Mouse (Mus musculus): ENCODE data around the gene Iqschfp.

Gene Iqschfp

DNA sequence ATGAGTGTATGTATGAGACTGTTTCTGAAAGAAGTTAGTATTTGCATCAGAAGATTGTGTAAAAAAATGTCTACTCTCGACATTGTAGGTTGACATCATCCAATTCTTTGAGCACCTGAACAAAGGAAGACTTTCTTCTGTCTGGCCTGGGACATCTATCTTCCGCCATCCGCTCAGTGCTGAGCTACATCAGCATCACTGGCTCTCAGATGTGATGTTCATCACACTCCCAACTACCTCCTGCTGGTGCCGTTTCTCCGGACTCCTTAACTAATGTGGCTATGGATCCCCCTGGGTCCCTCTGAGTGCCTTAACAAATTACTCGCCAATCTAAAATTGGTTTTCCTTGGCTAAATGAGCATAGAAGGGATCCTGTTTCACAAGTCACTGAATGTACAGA, 772.3 kb downstream of the Iqschfp start:
- DNase-seq, result no peak

DNA sequence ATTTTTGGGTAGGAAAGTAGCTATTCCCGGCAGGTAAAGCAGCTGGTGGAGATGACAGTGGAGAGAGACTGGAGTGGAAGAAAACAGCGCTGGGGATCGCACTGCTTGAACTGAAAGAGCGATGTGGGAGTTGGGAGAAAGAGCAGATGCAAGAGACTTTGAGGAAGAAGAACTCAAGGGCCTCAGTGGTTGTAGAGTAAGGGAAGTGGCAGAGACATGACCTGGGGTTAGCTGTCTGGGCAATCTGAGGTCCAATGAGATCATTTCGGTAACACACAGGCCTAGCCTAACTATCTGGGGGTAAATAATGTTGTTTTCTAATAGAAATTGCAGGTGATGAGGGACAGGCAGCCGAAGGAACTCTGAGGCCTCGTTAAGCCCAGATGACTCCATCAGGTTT, 774.3 kb downstream of the Iqschfp start:
- DNase-seq, result no peak

DNA sequence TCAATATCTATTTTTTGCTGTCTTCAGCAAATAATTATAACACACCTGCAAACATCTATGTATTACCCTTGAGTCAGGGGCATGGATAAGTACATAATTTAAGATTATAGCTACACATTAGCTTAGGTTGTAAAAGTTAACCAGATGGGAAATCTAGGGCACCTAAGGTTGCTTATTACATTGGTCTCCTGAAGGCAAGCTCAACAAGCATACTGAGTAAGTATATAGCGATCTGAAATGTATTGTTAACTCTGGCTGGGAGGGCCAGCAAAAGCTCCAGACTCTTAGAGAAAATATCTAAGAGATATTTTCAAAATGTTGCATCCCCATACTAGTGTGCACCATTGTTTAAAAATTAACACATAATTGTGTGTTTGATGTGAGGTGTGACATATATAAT, 775.8 kb downstream of the Iqschfp start:
- no peak for DNase-seq

DNA sequence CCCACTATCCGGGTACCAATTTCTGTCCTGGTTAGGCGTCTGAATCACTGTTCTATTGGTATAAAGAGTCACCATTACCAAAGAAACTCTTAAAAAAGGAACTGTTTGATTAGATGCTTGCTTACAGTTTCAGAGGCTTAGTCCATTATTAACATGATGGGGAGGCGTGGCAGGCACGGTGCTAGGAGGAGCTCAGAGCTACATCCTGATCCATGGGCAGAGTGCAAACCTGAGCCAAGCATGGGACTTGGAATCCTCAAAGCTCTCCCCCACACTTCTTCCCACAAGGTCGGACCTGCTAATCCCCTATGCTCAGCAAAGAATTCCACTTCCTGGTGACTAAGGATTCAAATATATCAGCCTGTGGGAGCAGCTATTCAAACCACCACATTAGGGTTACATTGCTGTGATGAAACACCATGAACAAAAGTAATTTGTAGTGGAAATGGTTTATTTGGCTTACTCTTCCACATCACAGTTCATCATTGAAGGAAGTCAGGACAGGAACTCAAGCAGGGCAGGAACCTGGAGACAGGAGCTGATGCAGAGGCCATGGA, 777.5 kb downstream of the Iqschfp start:
- peak; percentile 53 for DNase-seq

DNA sequence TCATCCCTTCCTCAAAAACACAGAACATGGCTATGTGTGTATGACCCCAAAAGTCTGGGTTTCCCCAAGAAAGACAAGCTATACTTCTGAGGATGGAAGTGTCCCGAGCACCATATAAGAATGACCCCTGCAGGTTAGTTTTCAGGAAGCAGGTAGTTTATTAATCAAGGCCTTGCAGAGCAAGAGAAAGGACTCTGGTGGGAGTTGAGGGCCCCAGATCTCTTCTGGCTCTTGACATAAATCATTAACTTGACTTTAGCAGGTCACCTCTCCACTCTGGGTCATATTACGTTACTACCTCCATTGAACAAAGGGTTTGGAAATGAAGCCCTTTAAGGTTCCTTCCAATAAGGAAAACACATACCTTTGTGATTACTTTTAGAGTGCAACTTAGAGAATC, 782.7 kb downstream of the Iqschfp start:
- no peak for DNase-seq

DNA sequence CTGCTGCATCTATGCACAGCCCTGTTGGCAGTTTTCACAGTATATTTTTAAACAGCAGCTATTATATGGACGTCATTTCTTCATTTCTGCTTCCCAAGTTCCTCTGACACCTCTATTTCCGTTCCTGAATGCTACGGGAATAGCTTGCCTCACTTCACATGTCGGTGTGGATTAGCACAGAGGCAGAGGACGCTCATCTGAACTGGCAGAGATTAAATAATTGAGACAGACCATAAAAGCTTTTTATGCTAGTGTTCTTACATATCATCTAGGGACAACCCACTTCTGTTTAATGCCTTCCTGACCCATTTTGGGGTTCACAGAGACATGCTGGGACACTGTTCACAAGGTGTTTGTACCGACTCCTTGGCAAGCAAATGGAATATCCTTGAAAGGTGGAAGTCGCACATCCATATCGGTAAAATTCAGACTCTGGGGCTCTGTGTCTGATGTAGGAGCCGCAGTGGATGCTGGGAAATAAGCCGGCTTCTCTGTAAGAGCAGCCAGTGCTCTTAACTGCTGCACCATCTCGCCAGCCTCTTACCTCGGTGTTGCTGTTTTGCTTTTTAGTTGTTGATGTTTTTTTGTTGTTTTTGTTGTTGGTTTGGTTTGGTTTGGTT, 783.3 kb downstream of the Iqschfp start:
- DNase-seq, result no peak

All from kidney, adult 9 months (tissue).